Mouse (Mus musculus): ENCODE data around the gene H2-Q10. TPM values are rescaled to one million over a fixed set of nuclear protein-coding genes. Genes with fewer than 3 reads are reported as not detected.
"Not testable (repeated sequence)": the region's sequence is repeated elsewhere in the genome, so short reads cannot be mapped to it uniquely, and the experiment has no call there.

The H2-Q10 gene
- polyA plus RNA-seq, 1 experiment from 2014 or later: 0.15 TPM

DNA sequence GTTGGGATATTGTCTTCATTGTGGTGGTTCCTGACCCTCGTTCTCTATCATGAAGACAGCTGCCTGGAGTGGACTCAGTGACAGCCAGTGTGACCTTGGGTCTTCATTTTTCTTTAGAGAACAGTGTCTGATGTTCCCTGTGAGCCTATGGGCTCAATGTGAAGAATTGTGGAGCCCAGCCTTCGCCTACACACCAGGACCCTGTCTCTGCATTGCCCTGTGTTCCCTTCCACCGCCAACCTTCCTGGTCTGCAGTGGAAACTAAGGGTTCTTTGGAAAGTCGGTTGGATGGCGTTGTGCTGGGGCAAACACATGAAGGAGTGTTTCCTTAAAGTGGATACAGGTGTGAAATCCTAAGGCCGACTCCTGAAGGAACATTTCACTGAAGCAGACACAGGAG lies 41.0 kb upstream of the H2-Q10 start:
- not testable (repeated sequence) for H3K4me1 ChIP-seq (replicated peaks; ENCODE audit: control insufficient read depth, insufficient read depth, low read length); H3K9ac ChIP-seq (ENCODE audit: low read depth, low read length); H3K27me3 ChIP-seq (ENCODE audit: control insufficient read depth, insufficient read depth, low read length); H3K36me3 ChIP-seq (ENCODE audit: control insufficient read depth, insufficient read depth, low read length); H3K9me3 ChIP-seq (ENCODE audit: control insufficient read depth, low read length); ATAC-seq (ENCODE audit: low FRiP score); H3K4me3 ChIP-seq (ENCODE audit: low read depth, low read length); H3K27ac ChIP-seq (ENCODE audit: low read depth, low read length); H3K4me2 ChIP-seq (replicated peaks; ENCODE audit: low read depth, low read length); DNase-seq (ENCODE audit: low spot score)
- 90% methylated on average over 6 of the region's 6 CpGs for WGBS

DNA sequence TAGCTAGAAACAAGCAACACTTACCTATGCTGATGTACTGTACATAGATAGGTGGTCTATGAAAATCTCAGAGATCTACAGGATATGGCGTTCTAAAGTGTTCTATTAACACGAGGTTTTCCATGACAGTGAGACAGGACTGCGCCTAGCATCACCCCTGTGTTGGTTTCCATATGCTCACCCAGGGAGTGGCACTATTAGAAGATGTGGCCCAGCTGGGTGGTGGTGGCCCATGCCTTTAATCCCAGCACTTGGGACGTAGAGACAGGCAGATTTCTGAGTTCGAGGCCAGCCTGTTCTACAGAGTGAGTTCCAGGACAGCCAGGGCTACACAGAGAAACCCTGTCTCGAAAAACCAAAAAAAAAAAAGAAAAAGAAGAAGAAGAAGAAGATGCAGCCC lies 39.2 kb upstream of the H2-Q10 start:
- H3K36me3 ChIP-seq (ENCODE audit: control insufficient read depth, insufficient read depth, low read length); H3K9ac ChIP-seq (ENCODE audit: low read depth, low read length); H3K4me3 ChIP-seq (ENCODE audit: low read depth, low read length); H3K27me3 ChIP-seq (ENCODE audit: control insufficient read depth, insufficient read depth, low read length); ATAC-seq (ENCODE audit: low FRiP score); DNase-seq (ENCODE audit: low spot score); H3K27ac ChIP-seq (ENCODE audit: low read depth, low read length); H3K9me3 ChIP-seq (ENCODE audit: control insufficient read depth, low read length); H3K4me1 ChIP-seq (replicated peaks; ENCODE audit: control insufficient read depth, insufficient read depth, low read length); H3K4me2 ChIP-seq (replicated peaks; ENCODE audit: low read depth, low read length): not testable (repeated sequence)
- 84% methylated on average over 6 of the region's 6 CpGs for WGBS

DNA sequence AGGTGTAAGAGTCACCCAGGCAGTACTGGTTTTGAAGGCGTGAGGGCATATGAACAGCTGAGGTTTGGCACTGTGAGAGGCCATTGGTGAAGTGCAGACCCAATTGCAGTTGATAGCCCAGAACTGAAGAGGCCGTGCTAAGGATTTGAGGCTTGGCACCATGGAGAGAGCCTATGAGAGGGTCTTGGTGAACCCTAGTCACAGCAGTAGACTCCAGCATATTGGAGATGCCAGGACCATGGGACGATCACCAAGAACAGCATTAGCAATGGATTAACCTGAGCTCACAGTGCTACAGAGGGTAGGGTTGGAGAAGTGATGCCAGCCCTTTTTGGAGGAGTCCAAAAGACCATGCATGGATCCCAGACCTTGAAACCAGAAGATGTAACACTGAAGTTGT lies 37.7 kb upstream of the H2-Q10 start:
- not testable (repeated sequence) for H3K27me3 ChIP-seq (ENCODE audit: control insufficient read depth, insufficient read depth, low read length); ATAC-seq (ENCODE audit: low FRiP score); H3K4me2 ChIP-seq (replicated peaks; ENCODE audit: low read depth, low read length); H3K4me1 ChIP-seq (replicated peaks; ENCODE audit: control insufficient read depth, insufficient read depth, low read length); H3K9ac ChIP-seq (ENCODE audit: low read depth, low read length); DNase-seq (ENCODE audit: low spot score); H3K27ac ChIP-seq (ENCODE audit: low read depth, low read length); H3K4me3 ChIP-seq (ENCODE audit: low read depth, low read length); H3K9me3 ChIP-seq (ENCODE audit: control insufficient read depth, low read length); H3K36me3 ChIP-seq (ENCODE audit: control insufficient read depth, insufficient read depth, low read length)
- WGBS: 88% methylated on average over 2 of the region's 3 CpGs

DNA sequence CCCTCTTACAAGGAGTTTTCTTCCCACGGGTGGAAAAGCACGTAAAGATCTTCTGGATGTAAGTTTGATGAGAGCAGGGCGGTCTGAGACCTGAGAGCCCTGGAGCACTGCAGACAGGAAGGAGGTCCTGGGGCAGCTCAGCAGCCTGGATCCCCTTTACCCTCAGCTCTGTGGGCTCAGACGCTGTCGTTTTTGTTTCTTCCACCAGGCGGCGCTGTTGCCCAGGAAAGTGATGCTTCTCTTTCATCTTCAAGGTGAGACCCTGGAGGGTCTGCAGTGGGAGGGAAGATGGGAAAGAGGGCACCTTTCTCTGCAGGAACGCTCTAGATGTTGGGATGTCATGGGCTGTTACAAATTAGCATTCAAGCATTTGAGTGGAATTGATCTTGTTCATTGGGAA lies 35.1 kb upstream of the H2-Q10 start:
- not testable (repeated sequence) for ATAC-seq (ENCODE audit: low FRiP score); H3K27ac ChIP-seq (ENCODE audit: low read depth, low read length); H3K4me2 ChIP-seq (replicated peaks; ENCODE audit: low read depth, low read length); H3K4me1 ChIP-seq (replicated peaks; ENCODE audit: control insufficient read depth, insufficient read depth, low read length); H3K36me3 ChIP-seq (ENCODE audit: control insufficient read depth, insufficient read depth, low read length); H3K9me3 ChIP-seq (ENCODE audit: control insufficient read depth, low read length); H3K4me3 ChIP-seq (ENCODE audit: low read depth, low read length); H3K9ac ChIP-seq (ENCODE audit: low read depth, low read length); H3K27me3 ChIP-seq (ENCODE audit: control insufficient read depth, insufficient read depth, low read length)
- DNase-seq (ENCODE audit: low spot score): peak; percentile 82
- WGBS: 7% methylated on average over 8 of the region's 8 CpGs

DNA sequence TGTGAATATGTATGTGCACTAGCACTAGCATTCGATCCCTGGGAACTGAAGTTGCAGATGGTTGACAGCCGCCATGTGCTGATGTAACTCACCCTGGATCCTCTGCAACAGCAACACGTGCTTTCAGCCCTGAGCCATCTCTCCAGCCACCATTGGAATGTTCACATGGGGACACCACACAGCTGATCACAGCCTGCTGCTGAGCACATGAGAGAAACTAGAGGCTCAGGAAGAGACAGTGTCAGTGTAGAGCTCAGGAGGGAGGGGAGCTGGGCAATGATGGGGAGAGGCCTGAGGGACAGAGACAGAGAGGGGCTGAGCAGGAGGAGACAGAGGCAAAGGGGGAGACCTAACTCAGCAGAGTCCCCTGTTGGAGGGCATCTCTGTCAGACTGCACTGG lies 34.3 kb upstream of the H2-Q10 start:
- not testable (repeated sequence) for H3K27ac ChIP-seq (ENCODE audit: low read depth, low read length); DNase-seq (ENCODE audit: low spot score); H3K4me3 ChIP-seq (ENCODE audit: low read depth, low read length); ATAC-seq (ENCODE audit: low FRiP score); H3K9me3 ChIP-seq (ENCODE audit: control insufficient read depth, low read length); H3K4me1 ChIP-seq (replicated peaks; ENCODE audit: control insufficient read depth, insufficient read depth, low read length); H3K27me3 ChIP-seq (ENCODE audit: control insufficient read depth, insufficient read depth, low read length); H3K4me2 ChIP-seq (replicated peaks; ENCODE audit: low read depth, low read length); H3K36me3 ChIP-seq (ENCODE audit: control insufficient read depth, insufficient read depth, low read length); H3K9ac ChIP-seq (ENCODE audit: low read depth, low read length)
- 80% methylated on average over 3 of the region's 3 CpGs for WGBS

- WGBS: 64% methylated on average over 1 of the region's 1 CpGs
These were observed 32.4 kb upstream of the H2-Q10 start for GRCm38 (mm10) chr17:35437386-35437936.

GRCm38 (mm10) chr17:35438395-35438794 lies 31.5 kb upstream of the H2-Q10 start:
- not testable (repeated sequence) for H3K27me3 ChIP-seq (ENCODE audit: control insufficient read depth, insufficient read depth, low read length); H3K9me3 ChIP-seq (ENCODE audit: control insufficient read depth, low read length); H3K4me2 ChIP-seq (replicated peaks; ENCODE audit: low read depth, low read length); H3K36me3 ChIP-seq (ENCODE audit: control insufficient read depth, insufficient read depth, low read length); DNase-seq (ENCODE audit: low spot score); H3K9ac ChIP-seq (ENCODE audit: low read depth, low read length); H3K4me1 ChIP-seq (replicated peaks; ENCODE audit: control insufficient read depth, insufficient read depth, low read length); H3K4me3 ChIP-seq (ENCODE audit: low read depth, low read length); ATAC-seq (ENCODE audit: low FRiP score); H3K27ac ChIP-seq (ENCODE audit: low read depth, low read length)
- WGBS: 84% methylated on average over 1 of the region's 3 CpGs

More at GRCm38 (mm10) chr17:35437386-35437936, 32.4 kb upstream of the H2-Q10 start:
- not testable (repeated sequence) for H3K4me2 ChIP-seq (replicated peaks; ENCODE audit: low read depth, low read length); H3K4me1 ChIP-seq (replicated peaks; ENCODE audit: control insufficient read depth, insufficient read depth, low read length); H3K27me3 ChIP-seq (ENCODE audit: control insufficient read depth, insufficient read depth, low read length); ATAC-seq (ENCODE audit: low FRiP score); H3K9ac ChIP-seq (ENCODE audit: low read depth, low read length); H3K27ac ChIP-seq (ENCODE audit: low read depth, low read length); H3K36me3 ChIP-seq (ENCODE audit: control insufficient read depth, insufficient read depth, low read length); DNase-seq (ENCODE audit: low spot score); H3K4me3 ChIP-seq (ENCODE audit: low read depth, low read length); H3K9me3 ChIP-seq (ENCODE audit: control insufficient read depth, low read length)

- H3K4me3 ChIP-seq (ENCODE audit: low read depth, low read length): peak within 1 kb of the TSS; percentile 47
- H3K27ac ChIP-seq (ENCODE audit: low read depth, low read length); H3K36me3 ChIP-seq (ENCODE audit: control insufficient read depth, insufficient read depth, low read length); H3K9me3 ChIP-seq (ENCODE audit: control insufficient read depth, low read length); H3K4me1 ChIP-seq (replicated peaks; ENCODE audit: control insufficient read depth, insufficient read depth, low read length); H3K27me3 ChIP-seq (ENCODE audit: control insufficient read depth, insufficient read depth, low read length): not testable (repeated sequence)
- H3K9ac ChIP-seq (ENCODE audit: low read depth, low read length): peak within 1 kb of the TSS; percentile 68
- peak within 1 kb of the TSS; percentile 96 for H3K4me2 ChIP-seq (replicated peaks; ENCODE audit: low read depth, low read length)
- ATAC-seq (ENCODE audit: low FRiP score): peak; percentile 94
- 2% methylated on average over 18 of the region's 18 CpGs for WGBS
- DNase-seq (ENCODE audit: low spot score): peak; percentile 84
These were observed 31.0 kb upstream of the H2-Q10 start, which contains the start of gene H2-Q7 for GRCm38 (mm10) chr17:35438885-35439284. TSS of gene H2-Q7 (plus strand) at chr17:35439155.

DNA sequence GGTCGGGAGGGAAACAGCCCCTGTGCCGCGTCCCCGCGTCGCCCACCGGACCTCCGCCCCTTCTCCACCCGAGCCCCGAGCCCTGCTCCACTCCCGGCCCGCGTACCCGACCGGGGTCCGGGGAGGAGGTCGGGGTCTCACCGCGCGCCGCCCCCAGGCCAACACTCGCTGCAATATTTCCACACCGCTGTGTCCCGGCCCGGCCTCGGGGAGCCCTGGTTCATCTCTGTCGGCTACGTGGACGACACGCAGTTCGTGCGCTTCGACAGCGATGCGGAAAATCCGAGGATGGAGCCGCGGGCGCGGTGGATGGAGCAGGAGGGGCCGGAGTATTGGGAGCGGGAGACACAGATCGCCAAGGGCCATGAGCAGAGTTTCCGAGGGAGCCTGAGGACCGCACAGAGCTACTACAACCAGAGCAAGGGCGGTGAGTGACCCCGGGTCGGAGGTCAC lies 30.6 kb upstream of the H2-Q10 start:
- not testable (repeated sequence) for H3K27me3 ChIP-seq (ENCODE audit: control insufficient read depth, insufficient read depth, low read length); H3K27ac ChIP-seq (ENCODE audit: low read depth, low read length); H3K9me3 ChIP-seq (ENCODE audit: control insufficient read depth, low read length); H3K4me1 ChIP-seq (replicated peaks; ENCODE audit: control insufficient read depth, insufficient read depth, low read length); H3K36me3 ChIP-seq (ENCODE audit: control insufficient read depth, insufficient read depth, low read length)
- 1% methylated on average over 40 of the region's 48 CpGs for WGBS
- Histone ChIP-seq H3K9ac (ENCODE audit: low read depth, low read length) (peak overlapping the region; percentile 68), H3K4me3 (ENCODE audit: low read depth, low read length) (peak overlapping the region; percentile 47), H3K4me2 (replicated peaks; ENCODE audit: low read depth, low read length) (peak overlapping the region; percentile 96)
- peak; percentile 67 for DNase-seq (ENCODE audit: low spot score)
- peak; percentile 59 for ATAC-seq (ENCODE audit: low FRiP score)
